Mouse (Mus musculus) limb, embryonic 11.5 days (tissue): ENCODE measurements around the gene Anp32a. TPM values are rescaled to one million over a fixed set of nuclear protein-coding genes. Genes with fewer than 3 reads are reported as not detected.

Experiments
- ATAC-seq: fragments of 200-750 bp; cut with Nextera tagmentation; 2 replicates; pipeline ENCODE4 v1.8.0; 2017; ENCODE audit warnings: low read depth; ENCODE audit not compliant: insufficient number of reproducible peaks, low FRiP score, low TSS enrichment
- DNase-seq: peaks from one replicate; pipeline ENCODE4 v3.0.0-alpha.2; 2015; ENCODE audit warnings: low spot score
- H3K27ac ChIP-seq: fragments of 300-500 bp; sonication (generic); replicated peaks from 2 replicates; pipeline ENCODE4 v1.5.1; 2014; ENCODE audit warnings: low read depth, mild to moderate bottlenecking, low read length
- H3K27me3 ChIP-seq: fragments of 300-500 bp; sonication (generic); 2 replicates; pipeline ENCODE4 v1.6.1; 2014; ENCODE audit warnings: mild to moderate bottlenecking, low read length, mixed read lengths; ENCODE audit not compliant: control insufficient read depth, insufficient read depth
- H3K36me3 ChIP-seq: fragments of 300-500 bp; sonication (generic); 2 replicates; pipeline ENCODE4 v1.6.1; 2014; ENCODE audit warnings: mild to moderate bottlenecking, low read length, moderate library complexity, mixed read lengths; ENCODE audit not compliant: control insufficient read depth, insufficient read depth
- H3K4me1 ChIP-seq: fragments of 300-500 bp; sonication (generic); 2 replicates; pipeline ENCODE4 v1.6.1; 2014; ENCODE audit warnings: low read length, mixed read lengths; ENCODE audit not compliant: control insufficient read depth, insufficient read depth
- H3K4me2 ChIP-seq: fragments of 300-500 bp; sonication (generic); 2 replicates; pipeline ENCODE4 v1.6.1; 2014; ENCODE audit warnings: low read depth, mild to moderate bottlenecking, moderate library complexity; ENCODE audit not compliant: severe bottlenecking
- H3K4me3 ChIP-seq: fragments of 300-500 bp; sonication (generic); 2 replicates; pipeline ENCODE4 v1.5.1; 2014; ENCODE audit warnings: low read depth, low read length
- H3K9ac ChIP-seq: fragments of 300-500 bp; sonication (generic); 2 replicates; pipeline ENCODE4 v1.6.1; 2014; ENCODE audit warnings: mild to moderate bottlenecking, low read length
- H3K9me3 ChIP-seq: fragments of 300-500 bp; sonication (generic); 2 replicates; pipeline ENCODE4 v1.6.1; 2016; ENCODE audit warnings: low read length; ENCODE audit not compliant: control insufficient read depth
- WGBS: fragments of 180-500 bp; shearing (Covaris S2); extraction: QIAGEN DNeasy Blood & Tissue Kit; methylation state at CpG from one replicate; pipeline ENCODE4 v1.1.7; 2014; 5-methylcytosine and 5-hydroxymethylcytosine counted together
- polyA plus RNA-seq: library from polyadenylated mRNA; unstranded; fragments of >200 nt; fragmentation: Nextera tagmentation; extraction: Ambion mirVana; gene quantifications from 2 replicates; pipeline ENCODE4 v1.2.1, GENCODE M21; 2014

The Anp32a gene
- polyA plus RNA-seq, 1 experiment from 2014 or later = 223 TPM

DNA sequence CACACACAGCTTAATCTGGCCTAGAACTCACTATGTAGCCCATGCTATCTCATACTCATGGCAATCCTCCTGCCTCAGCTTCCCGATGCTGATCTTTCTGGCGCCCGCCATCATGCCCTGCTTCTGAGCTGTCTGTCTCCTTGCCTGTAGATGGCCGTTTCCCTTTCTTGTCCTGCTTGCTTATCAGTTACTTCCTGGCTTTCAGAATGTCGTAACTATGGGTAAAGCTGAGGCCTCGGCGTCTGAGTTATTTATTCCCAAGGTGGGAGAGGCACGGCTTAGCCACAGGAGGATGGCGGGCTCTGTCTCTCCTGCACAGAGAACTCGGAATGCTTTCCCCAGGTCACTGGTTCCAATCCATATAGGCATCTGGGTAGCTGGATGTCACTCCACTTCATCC lies 81.8 kb downstream of the Anp32a start:
- Histone ChIP-seq H3K27ac (no peak overlapping the region), H3K9me3 (no peaks in the 10 kb centered on the region), H3K9ac (no peak overlapping the region), H3K4me1 (peaks cover 7% of the 10 kb centered on the region), H3K27me3 (no peaks in the 10 kb centered on the region), H3K36me3 (no peaks in the 10 kb centered on the region), H3K4me2 (no peak overlapping the region), H3K4me3 (no peak overlapping the region)
- DNase-seq = no peak
- no peak for ATAC-seq
- WGBS = 86% methylated on average over 10 of the region's 10 CpGs

GRCm38 (mm10) chr9:62423871-62424270 lies 82.8 kb downstream of the Anp32a start:
- Histone ChIP-seq H3K9ac (no peak overlapping the region), H3K36me3 (no peaks in the 10 kb centered on the region), H3K4me3 (no peak overlapping the region), H3K9me3 (no peaks in the 10 kb centered on the region), H3K4me2 (no peak overlapping the region), H3K4me1 (peaks cover 7% of the 10 kb centered on the region), H3K27me3 (no peaks in the 10 kb centered on the region), H3K27ac (no peak overlapping the region)
- no peak for DNase-seq
- WGBS = 95% methylated on average over 10 of the region's 10 CpGs
- no peak for ATAC-seq

- H3K4me2 ChIP-seq = no peak overlapping the region
- WGBS = 53% methylated on average over 5 of the region's 5 CpGs
- H3K9me3 ChIP-seq = no peaks in the 10 kb centered on the region
- no peak overlapping the region for H3K27ac ChIP-seq
- no peaks in the 10 kb centered on the region for H3K36me3 ChIP-seq
- no peak overlapping the region for H3K4me3 ChIP-seq
- peaks cover 7% of the 10 kb centered on the region for H3K4me1 ChIP-seq
- H3K9ac ChIP-seq = no peak overlapping the region
- DNase-seq = no peak
- H3K27me3 ChIP-seq = no peaks in the 10 kb centered on the region
- ATAC-seq = no peak
Measured at GRCm38 (mm10) chr9:62425265-62425664, 84.2 kb downstream of the Anp32a start.

GRCm38 (mm10) chr9:62426021-62426420 lies 84.9 kb downstream of the Anp32a start:
- H3K27me3 ChIP-seq = no peaks in the 10 kb centered on the region
- ATAC-seq (no peak), DNase-seq (no peak)
- H3K9me3 ChIP-seq = no peaks in the 10 kb centered on the region
- no peaks in the 10 kb centered on the region for H3K36me3 ChIP-seq
- H3K27ac ChIP-seq = no peak overlapping the region
- no peak overlapping the region for H3K4me3 ChIP-seq
- H3K9ac ChIP-seq = no peak overlapping the region
- peaks cover 3% of the 10 kb centered on the region for H3K4me1 ChIP-seq
- H3K4me2 ChIP-seq = no peak overlapping the region
- WGBS = 93% methylated on average over 19 of the region's 19 CpGs

GRCm38 (mm10) chr9:62426531-62426930 lies 85.4 kb downstream of the Anp32a start:
- no peak overlapping the region for H3K4me2 ChIP-seq
- no peaks in the 10 kb centered on the region for H3K9me3 ChIP-seq
- no peak overlapping the region for H3K9ac ChIP-seq
- H3K4me1 ChIP-seq = no peaks in the 10 kb centered on the region; the same call in 1 of the 2 replicates
- DNase-seq (no peak), ATAC-seq (no peak)
- H3K4me3 ChIP-seq = no peak overlapping the region
- H3K27me3 ChIP-seq = no peaks in the 10 kb centered on the region
- no peaks in the 10 kb centered on the region for H3K36me3 ChIP-seq
- WGBS = 88% methylated on average over 6 of the region's 6 CpGs
- no peak overlapping the region for H3K27ac ChIP-seq

GRCm38 (mm10) chr9:62427010-62427409 lies 85.9 kb downstream of the Anp32a start:
- WGBS = 88% methylated on average over 8 of the region's 8 CpGs
- Histone ChIP-seq H3K4me1 (no peaks in the 10 kb centered on the region), H3K4me2 (no peak overlapping the region), H3K9me3 (no peaks in the 10 kb centered on the region), H3K4me3 (no peak overlapping the region), H3K9ac (no peak overlapping the region), H3K36me3 (no peaks in the 10 kb centered on the region), H3K27ac (no peak overlapping the region), H3K27me3 (no peaks in the 10 kb centered on the region)
- ATAC-seq (no peak), DNase-seq (no peak)

Other genes starting within 250 kb of the Anp32a start
- gene Glce, start 218.6 kb upstream of the Anp32a start, polyA plus RNA-seq = 24.1 and 25.0 TPM in 2 replicates
- gene Spesp1, start 59.1 kb upstream of the Anp32a start, polyA plus RNA-seq = not detected in 2 replicates
- 5.6 and 7.1 TPM in 2 replicates for gene Coro2b, start 195.8 kb downstream of the Anp32a start, polyA plus RNA-seq